Mouse (Mus musculus): Measurements from ENCODE around the gene Kcnip4. TPM values are rescaled to one million over a fixed set of nuclear protein-coding genes. Genes with fewer than 3 reads are reported as not detected.

Kcnip4 gene
- polyA plus RNA-seq, 1 experiment from 2014 or later: 2.6 TPM

DNA sequence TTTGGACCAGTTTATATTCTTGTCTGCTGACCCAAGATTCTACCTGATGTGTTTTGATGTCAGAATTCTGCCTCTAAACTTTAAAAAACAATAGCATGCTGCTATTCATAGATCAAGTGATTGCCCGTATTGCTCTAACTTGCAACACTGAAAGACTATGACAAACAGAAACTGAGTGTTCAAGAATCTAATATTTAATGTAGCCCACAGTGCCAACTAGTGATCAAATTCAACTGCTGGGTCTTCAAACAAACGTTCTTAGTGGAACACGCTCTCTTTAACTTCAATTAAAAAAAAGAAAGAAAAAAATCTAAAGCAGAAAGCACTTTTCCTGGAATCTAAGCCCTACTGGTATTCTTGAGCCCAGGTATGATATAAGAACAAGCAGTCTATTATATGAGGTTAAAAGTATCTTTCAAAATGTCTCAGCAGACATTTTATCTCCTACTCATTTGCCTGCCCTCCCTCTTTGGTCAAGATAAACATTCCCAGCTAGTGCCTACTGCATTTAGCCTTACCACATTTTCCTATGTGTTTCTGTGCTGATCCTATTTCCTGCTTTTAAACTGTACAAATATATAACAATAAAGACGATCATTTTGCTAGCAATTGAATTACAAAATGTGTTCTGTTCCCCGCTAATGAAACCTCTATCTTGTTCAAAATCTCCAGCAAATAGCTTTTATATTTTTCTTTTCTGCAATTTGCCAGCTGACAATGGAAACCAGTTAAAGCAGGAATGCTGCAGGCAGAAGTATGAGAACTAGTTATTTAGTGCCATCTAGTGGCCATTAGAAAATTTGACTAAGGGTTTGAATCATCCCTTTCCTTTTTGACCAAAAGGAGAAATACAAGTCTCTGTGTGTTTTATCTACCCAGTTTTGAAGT, 1179.4 kb downstream of the Kcnip4 start:
- Histone ChIP-seq H3K4me2 (ENCODE audit: low read depth, low read length) (no peak overlapping the region), H3K4me3 (replicated peaks; ENCODE audit: low read length) (no peak overlapping the region), H3K4me1 (ENCODE audit: control insufficient read depth, insufficient read depth, low read length) (no peaks in the 10 kb centered on the region), H3K9ac (ENCODE audit: low read length) (no peak overlapping the region), H3K36me3 (ENCODE audit: control insufficient read depth, insufficient read depth, low read length) (no peaks in the 10 kb centered on the region), H3K27me3 (ENCODE audit: control insufficient read depth, insufficient read depth, low read length) (no peaks in the 10 kb centered on the region), H3K9me3 (replicated peaks; ENCODE audit: control insufficient read depth, low read length) (no peaks in the 10 kb centered on the region), H3K27ac (ENCODE audit: low read length) (no peak overlapping the region)
- no peak for ATAC-seq (ENCODE audit: insufficient read depth, low FRiP score)
- WGBS: 32% methylated on average over 5 of the region's 5 CpGs

GRCm38 (mm10) chr5:48340808-48341433, 1183.8 kb downstream of the Kcnip4 start:
- WGBS: 40% methylated on average over 7 of the region's 7 CpGs
- Histone ChIP-seq H3K4me1 (ENCODE audit: control insufficient read depth, insufficient read depth, low read length) (no peaks in the 10 kb centered on the region), H3K4me2 (ENCODE audit: low read depth, low read length) (no peak overlapping the region), H3K27me3 (ENCODE audit: control insufficient read depth, insufficient read depth, low read length) (no peaks in the 10 kb centered on the region), H3K36me3 (ENCODE audit: control insufficient read depth, insufficient read depth, low read length) (no peaks in the 10 kb centered on the region), H3K9ac (ENCODE audit: low read length) (no peak overlapping the region), H3K27ac (ENCODE audit: low read length) (no peak overlapping the region), H3K4me3 (replicated peaks; ENCODE audit: low read length) (no peak overlapping the region), H3K9me3 (replicated peaks; ENCODE audit: control insufficient read depth, low read length) (no peaks in the 10 kb centered on the region)
- ATAC-seq (ENCODE audit: insufficient read depth, low FRiP score): no peak

Measured in stomach, embryonic 16.5 days (tissue).